Mouse (Mus musculus) c-Kit-positive CD71-positive TER-119-positive erythroid progenitor cells, embryonic 14.5 days (primary cell): Measurements from ENCODE around the gene Appl2.

ENCODE experiments used
- DNase-seq: peaks from one replicate; pipeline ENCODE4 v3.0.0-alpha.2; 2013; ENCODE audit warnings: low spot score

The Appl2 gene

GRCm38 (mm10) chr10:83565449-83566441 is 82.8 kb downstream of the Appl2 start:
- no peak for DNase-seq

DNA sequence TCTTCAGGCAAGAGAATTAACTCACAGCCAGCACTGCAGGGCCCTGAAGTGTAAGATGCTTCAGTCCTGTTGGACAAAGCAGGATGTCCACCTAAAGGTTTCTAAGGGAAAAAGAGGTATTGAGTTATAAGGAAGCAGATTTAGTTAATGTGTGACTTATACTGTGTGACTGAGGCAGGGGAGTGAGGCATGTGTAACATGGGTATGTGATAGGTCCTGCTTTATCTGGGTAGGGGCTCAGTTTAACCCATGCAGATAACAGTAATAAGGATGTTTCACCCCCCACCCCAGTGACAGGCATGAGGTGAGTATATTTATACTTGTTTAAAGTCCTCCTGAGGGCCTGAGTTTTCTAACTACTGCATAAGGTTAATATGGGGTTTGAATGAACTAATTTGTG is 85.5 kb downstream of the Appl2 start:
- DNase-seq = no peak
